Mouse (Mus musculus): ENCODE results near the gene Tspan13.
A peak's percentile ranks its signal among the peaks of the same experiment; 100 is the strongest.

Tspan13 gene

DNA sequence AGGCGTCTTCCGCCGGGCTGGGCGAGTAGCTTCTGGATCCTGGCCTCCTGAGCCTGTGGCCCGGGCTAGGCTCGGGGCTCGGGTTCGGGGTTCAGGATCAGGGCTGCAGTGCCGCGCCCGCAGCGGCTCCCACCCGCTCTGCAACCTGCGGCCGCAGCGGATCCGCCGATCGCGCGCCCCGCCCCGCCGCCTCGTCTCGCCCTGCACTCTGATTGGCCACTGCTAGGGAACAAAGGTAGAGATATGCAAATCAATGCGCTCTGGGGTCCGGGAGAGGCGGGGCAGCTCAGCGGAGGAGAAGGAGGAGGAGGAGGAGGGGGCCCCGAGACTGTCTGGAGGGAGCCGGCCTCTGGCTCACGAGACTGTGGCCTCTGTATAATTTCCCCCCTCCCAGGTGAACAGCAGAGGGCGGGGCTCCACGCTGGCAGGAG lies at the start of gene Tspan13:
Gene Tspan13 (minus strand): TSS at position 153 of the 431 bp plus-strand sequence.
- peak; percentile 96 for DNase-seq

- no peak for DNase-seq
These were observed 49.7 kb upstream of the Tspan13 start for GRCm38 (mm10) chr12:36091964-36092363.

- no peak for DNase-seq
These were observed 46.9 kb upstream of the Tspan13 start for GRCm38 (mm10) chr12:36089221-36089620.

DNA sequence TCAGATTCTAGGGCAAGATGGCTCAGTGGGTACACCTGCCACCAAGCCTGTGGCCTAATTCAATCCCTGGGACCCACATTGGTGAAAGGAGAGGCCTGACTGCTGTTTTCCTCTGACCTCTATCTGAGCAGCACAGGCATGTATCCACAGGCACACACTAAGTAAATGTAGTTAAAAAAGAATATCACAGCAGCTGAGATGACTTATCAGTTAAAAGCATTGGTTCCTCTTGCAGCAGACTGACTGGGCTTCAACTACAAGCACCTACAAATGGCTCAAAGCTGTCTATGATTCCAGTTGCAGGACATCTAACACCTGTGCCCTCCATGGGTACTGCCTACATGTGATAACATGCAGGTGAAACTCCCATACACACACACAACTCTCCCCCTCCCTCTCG lies 46.5 kb upstream of the Tspan13 start:
- DNase-seq = no peak

- no peak for DNase-seq
These were observed 43.1 kb upstream of the Tspan13 start for GRCm38 (mm10) chr12:36085380-36085779.

GRCm38 (mm10) chr12:36078101-36078899 lies 36.0 kb upstream of the Tspan13 start:
- DNase-seq = no peak

GRCm38 (mm10) chr12:36072860-36073259 lies 30.6 kb upstream of the Tspan13 start:
- DNase-seq = no peak

DNA sequence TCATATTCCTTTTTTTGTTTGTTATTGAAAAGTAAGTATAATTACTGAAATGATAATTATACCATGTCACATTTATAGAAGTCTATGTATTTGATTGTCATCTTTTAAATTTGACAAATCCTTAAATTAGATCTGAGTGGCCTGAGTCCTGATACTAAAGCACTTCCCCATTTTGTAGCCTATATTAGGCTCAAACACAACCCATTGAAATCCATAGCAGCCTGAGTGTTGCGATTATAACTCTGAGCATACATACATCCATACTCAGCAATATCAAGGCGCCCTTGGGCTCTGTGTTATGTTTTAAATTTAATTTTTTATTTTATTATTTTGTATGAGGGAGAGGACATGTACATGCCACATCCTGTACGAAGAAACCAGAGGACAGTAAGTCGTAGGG lies 27.9 kb upstream of the Tspan13 start:
- no peak for DNase-seq

- DNase-seq = no peak
These were observed 25.2 kb upstream of the Tspan13 start for GRCm38 (mm10) chr12:36067538-36067937.

GRCm38 (mm10) chr12:36065911-36066310 lies 23.6 kb upstream of the Tspan13 start:
- DNase-seq = no peak

DNA sequence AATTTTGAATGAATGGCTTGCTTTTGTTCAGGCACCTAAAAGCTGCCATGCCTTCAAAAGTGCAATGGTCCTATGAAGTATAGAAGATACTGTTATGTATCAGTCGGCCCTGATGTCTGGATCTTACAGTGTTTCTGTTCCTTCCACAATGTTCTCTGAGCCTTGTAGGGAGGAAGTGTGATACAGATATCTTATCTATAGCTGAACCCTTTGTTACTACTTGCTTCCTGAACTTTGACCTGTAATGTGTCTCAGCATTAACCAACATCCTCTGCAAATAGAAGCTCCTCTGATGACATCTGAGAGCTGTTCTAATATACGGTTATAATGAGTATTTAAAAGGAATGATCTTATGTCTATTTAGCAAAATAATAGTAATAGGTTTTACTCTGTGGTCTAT lies 15.4 kb upstream of the Tspan13 start:
- no peak for DNase-seq

- DNase-seq = no peak
These were observed 8.0 kb upstream of the Tspan13 start for GRCm38 (mm10) chr12:36050276-36050675.

GRCm38 (mm10) chr12:36047593-36047992 lies 5.3 kb upstream of the Tspan13 start:
- no peak for DNase-seq

- no peak for DNase-seq
These were observed 3.9 kb upstream of the Tspan13 start for GRCm38 (mm10) chr12:36046196-36046595.

GRCm38 (mm10) chr12:36044691-36045090 lies 2.4 kb upstream of the Tspan13 start:
- DNase-seq = no peak

DNA sequence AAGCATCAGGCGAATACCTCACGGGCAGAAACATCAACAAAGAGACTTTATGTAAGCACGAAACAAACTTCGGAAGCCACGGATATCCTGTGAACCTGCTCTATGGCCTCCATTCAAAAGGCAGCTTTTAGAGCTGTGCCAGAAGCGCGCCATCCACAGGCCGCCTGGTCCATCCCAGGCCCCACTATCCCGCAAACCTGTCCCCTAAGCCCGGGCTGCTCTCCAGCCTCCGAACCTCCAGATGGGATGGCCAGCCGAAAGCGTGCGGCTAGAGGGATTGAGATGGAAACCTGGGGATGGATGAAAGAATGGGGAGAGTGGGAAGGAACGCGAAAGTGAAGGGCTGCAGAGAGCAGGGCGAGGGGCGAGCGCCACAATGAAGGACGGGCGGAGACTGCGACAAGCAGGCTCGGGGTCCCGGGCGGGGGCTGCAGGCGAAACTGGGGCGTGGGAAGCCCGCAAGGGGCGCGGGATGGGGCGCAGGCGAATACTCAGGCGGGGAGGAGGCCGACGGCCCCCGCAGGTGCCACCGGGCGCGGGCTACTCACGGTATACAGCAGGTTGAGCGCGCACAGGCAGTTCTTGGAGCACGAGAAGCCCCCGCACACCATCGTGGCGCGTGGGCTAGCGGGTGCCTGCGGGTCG lies 475 bp downstream of the Tspan13 start:
- DNase-seq = peak; percentile 80

DNA sequence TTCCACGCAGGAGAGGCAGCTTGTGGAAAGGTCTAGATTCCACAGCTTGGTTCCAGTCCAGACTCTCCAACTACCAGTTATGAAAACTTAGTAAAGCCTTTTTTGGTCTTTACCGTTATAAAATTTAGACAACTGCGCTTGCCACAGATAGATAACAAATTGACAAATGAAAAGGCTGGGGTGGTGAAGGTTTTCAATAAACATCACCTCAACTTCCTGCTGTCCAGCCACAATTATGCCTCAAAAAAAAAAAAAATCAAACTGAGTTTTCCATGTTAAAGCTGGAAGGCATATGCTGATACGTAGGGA lies 1.1 kb downstream of the Tspan13 start:
- no peak for DNase-seq

GRCm38 (mm10) chr12:36040571-36041280 lies 1.6 kb downstream of the Tspan13 start:
- peak; percentile 47 for DNase-seq

- DNase-seq = peak; percentile 31
These were observed 2.7 kb downstream of the Tspan13 start for GRCm38 (mm10) chr12:36039541-36040084.

GRCm38 (mm10) chr12:36036776-36037175 lies 5.5 kb downstream of the Tspan13 start:
- no peak for DNase-seq

DNA sequence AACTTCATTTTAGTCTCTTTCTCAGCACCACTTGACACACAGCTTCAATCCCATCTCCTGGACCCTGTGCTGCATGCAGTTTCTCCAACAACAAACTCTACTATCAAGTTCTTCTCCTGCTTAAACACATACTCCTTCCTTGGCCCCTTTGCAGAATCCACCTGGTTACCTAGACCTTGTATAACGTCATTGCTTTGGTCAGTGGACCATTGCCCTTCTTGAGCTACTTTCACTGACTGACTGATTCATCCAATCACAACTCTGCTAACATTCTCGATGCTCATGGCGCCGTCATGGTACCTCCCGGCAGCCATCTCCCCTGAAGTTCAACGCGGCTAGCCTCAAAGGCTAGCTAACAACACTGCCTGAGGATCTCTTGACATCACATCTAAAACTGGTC lies 6.2 kb downstream of the Tspan13 start:
- no peak for DNase-seq

DNA sequence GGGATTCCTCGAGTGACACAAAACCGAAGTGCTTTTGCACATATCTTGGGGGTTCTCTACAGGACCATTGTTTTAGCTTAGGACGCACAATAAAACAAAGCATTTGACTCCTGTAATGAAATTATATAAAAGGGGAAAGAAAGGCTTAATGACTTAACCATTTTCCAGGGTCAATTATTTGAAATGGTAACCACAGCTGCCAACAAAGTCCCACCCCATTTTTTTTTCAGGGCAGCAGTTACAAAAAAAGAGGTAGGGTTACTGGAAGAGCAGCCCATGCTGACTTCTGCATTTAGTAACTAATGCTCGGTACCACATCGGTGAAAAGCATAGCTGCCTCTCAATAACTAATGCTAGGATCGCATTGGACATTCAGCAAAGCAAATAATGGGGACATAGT lies 6.8 kb downstream of the Tspan13 start:
- DNase-seq = no peak

DNA sequence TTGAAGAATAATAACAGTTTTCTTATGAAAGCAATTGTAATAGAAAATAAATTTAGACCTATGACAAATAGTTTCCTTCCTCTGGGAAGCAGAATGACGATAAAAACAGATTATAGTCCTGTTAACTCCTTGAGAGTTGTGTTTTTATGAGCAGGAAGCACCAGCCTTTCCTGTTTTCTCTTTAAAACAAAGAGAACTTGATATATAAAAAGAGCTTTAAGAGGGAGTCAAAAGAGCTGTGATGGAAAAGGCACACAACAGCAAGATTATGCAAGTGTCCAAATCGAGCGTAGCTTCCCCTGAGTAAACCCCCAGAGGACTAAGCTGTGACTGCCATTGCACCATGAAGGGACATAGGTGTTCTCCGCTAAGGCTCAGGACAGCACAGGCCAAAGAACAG lies 9.9 kb downstream of the Tspan13 start:
- DNase-seq = no peak
